In genomic region chr3:107778016-107778415, GRCm38 (mm10) we compare ENCODE assay signal across 25 mouse cellular contexts.
"Had no signal": no experiment of that assay in that cellular context is flagged by ENCODE, and none has a peak within 500 bp of the region (broad histone marks: within the 10 kb centered on the region; RNA-seq: fewer than 3 reads in every experiment).

No protein-coding gene starts in this region.

- DNase-seq: kidney, adult 2 months; kidney, postnatal 25 days; layer of hippocampus, adult 9-11 months; layer of hippocampus, postnatal 36 days; liver; lung, adult 18-20 months; lung, postnatal 10 days; lung, postnatal 36 days; right cerebral cortex, adult 18-20 months; right cerebral cortex, postnatal 14 days; right cerebral cortex, postnatal 4 days; spleen, adult 18-20 months; thymus, postnatal 25 days had no signal

- H3K27me3 ChIP-seq: midbrain, embryonic 13.5 days; neural tube, embryonic 12.5 days; neural tube, embryonic 15.5 days; stomach, embryonic 15.5 days had no signal

- H3K9me3 ChIP-seq: limb, embryonic 10.5 days; limb, embryonic 13.5 days; liver, embryonic 12.5 days; liver, embryonic 15.5 days; lung, embryonic 15.5 days; midbrain, embryonic 10.5 days; midbrain, embryonic 13.5 days; neural tube, embryonic 12.5 days; neural tube, embryonic 15.5 days; stomach, embryonic 15.5 days had no signal

- H3K4me1 ChIP-seq: liver, embryonic 12.5 days; liver, embryonic 15.5 days; neural tube, embryonic 15.5 days had no signal

- H3K4me3 ChIP-seq: layer of hippocampus, adult 2 months; limb, embryonic 10.5 days; limb, embryonic 13.5 days; liver, embryonic 12.5 days; liver, embryonic 15.5 days; lung, embryonic 15.5 days; midbrain, embryonic 10.5 days; midbrain, embryonic 13.5 days; neural tube, embryonic 12.5 days; neural tube, embryonic 15.5 days; stomach, embryonic 15.5 days had no signal

- H3K9ac ChIP-seq: limb, embryonic 13.5 days; liver, embryonic 12.5 days; liver, embryonic 15.5 days; lung, embryonic 15.5 days; midbrain, embryonic 13.5 days; neural tube, embryonic 12.5 days; neural tube, embryonic 15.5 days; stomach, embryonic 15.5 days had no signal

- H3K36me3 ChIP-seq: limb, embryonic 10.5 days; limb, embryonic 13.5 days; liver, embryonic 12.5 days; liver, embryonic 15.5 days; lung, embryonic 15.5 days; midbrain, embryonic 10.5 days; midbrain, embryonic 13.5 days; neural tube, embryonic 12.5 days; neural tube, embryonic 15.5 days; stomach, embryonic 15.5 days had no signal

- H3K27ac ChIP-seq: kidney, postnatal 0 days; layer of hippocampus, adult 2 months; limb, embryonic 10.5 days; limb, embryonic 13.5 days; liver, embryonic 12.5 days; liver, embryonic 15.5 days; lung, embryonic 15.5 days; midbrain, embryonic 10.5 days; midbrain, embryonic 13.5 days; neural tube, embryonic 12.5 days; neural tube, embryonic 15.5 days; stomach, embryonic 15.5 days had no signal

- H3K4me2 ChIP-seq: limb, embryonic 13.5 days; liver, embryonic 12.5 days; liver, embryonic 15.5 days; lung, embryonic 15.5 days; midbrain, embryonic 13.5 days; neural tube, embryonic 12.5 days; neural tube, embryonic 15.5 days; stomach, embryonic 15.5 days had no signal

- ATAC-seq: liver, embryonic 12.5 days; midbrain, embryonic 13.5 days had no signal
